Mouse (Mus musculus) embryonic facial prominence, embryonic 12.5 days (tissue): ENCODE results near the gene Epor. TPM values are rescaled to one million over a fixed set of nuclear protein-coding genes. Genes with fewer than 3 reads are reported as not detected.

ENCODE experiments used
- ATAC-seq: fragments of 200-750 bp; cut with Nextera tagmentation; 2 replicates; pipeline ENCODE4 v1.8.0; 2017; ENCODE audit not compliant: insufficient number of reproducible peaks, insufficient read depth, low FRiP score, low TSS enrichment
- H3K27ac ChIP-seq: fragments of 300-500 bp; sonication (generic); 2 replicates; pipeline ENCODE4 v1.5.1; 2016; ENCODE audit warnings: mild to moderate bottlenecking
- H3K27me3 ChIP-seq: fragments of 300-500 bp; sonication (generic); 2 replicates; pipeline ENCODE4 v1.6.1; 2016; ENCODE audit warnings: mild to moderate bottlenecking, moderate library complexity
- H3K36me3 ChIP-seq: fragments of 300-500 bp; sonication (generic); 2 replicates; pipeline ENCODE4 v1.6.1; 2016; ENCODE audit warnings: mild to moderate bottlenecking
- H3K4me1 ChIP-seq: fragments of 300-500 bp; sonication (generic); 2 replicates; pipeline ENCODE4 v1.6.1; 2016
- H3K4me2 ChIP-seq: fragments of 300-500 bp; sonication (generic); replicated peaks from 2 replicates; pipeline ENCODE4 v1.6.1; 2016; ENCODE audit warnings: mild to moderate bottlenecking, moderate library complexity
- H3K4me3 ChIP-seq: fragments of 300-500 bp; sonication (generic); 2 replicates; pipeline ENCODE4 v1.5.1; 2016; ENCODE audit warnings: mild to moderate bottlenecking
- H3K9ac ChIP-seq: fragments of 300-500 bp; sonication (generic); 2 replicates; pipeline ENCODE4 v1.6.1; 2016; ENCODE audit warnings: mild to moderate bottlenecking, moderate library complexity
- H3K9me3 ChIP-seq: fragments of 300-500 bp; sonication (generic); 2 replicates; pipeline ENCODE4 v1.6.1; 2016; ENCODE audit warnings: mild to moderate bottlenecking, moderate library complexity
- WGBS: fragments of 180-500 bp; shearing (Covaris S2); methylation state at CpG from one replicate; pipeline ENCODE4 v1.1.7; 2016; 5-methylcytosine and 5-hydroxymethylcytosine counted together
- polyA plus RNA-seq: library from polyadenylated mRNA; unstranded; fragments of >200 nt; fragmentation: Nextera tagmentation; extraction: Ambion mirVana; gene quantifications from 2 replicates; pipeline ENCODE4 v1.2.1, GENCODE M21; 2016

The Epor gene
- polyA plus RNA-seq, 1 experiment from 2014 or later, result 6.6 TPM

DNA sequence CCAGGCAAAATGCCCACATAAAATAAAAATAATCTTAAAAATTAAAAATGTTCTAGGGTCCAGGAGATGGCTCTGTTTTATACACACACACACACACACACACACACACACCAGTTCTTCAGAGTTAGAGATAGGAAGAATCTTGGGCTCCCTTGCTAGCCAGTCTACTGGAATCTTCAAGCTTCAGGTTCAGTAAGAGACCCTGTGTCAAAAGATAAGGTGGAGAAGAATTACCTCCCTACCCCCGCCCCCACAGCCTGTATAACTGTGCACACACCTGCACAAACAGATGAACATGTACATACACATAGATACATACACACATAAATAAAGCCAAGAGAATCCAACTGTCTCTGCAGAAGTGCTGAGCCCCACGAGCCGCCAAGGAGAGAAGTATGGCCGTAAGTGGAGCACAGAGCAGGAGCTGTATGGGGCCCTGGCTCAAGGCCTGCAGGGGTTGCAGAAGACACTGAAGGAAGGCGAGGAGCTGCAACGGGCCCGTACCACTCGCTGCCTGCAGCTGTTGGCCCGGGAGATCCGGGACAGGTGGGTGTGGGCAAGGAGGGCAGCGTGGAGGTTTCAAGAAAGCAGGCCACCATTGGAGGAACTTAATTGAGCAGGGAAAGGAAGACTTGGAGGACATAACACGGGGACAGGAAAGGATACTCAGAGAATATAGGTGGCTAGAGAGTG is 30.7 kb downstream of the Epor start:
- no peak overlapping the region for H3K9ac ChIP-seq
- H3K4me3 ChIP-seq, result no peak overlapping the region
- no peak overlapping the region for H3K27ac ChIP-seq
- no peak overlapping the region for H3K4me2 ChIP-seq
- no peaks in the 10 kb centered on the region for H3K36me3 ChIP-seq
- 65% methylated on average over 12 of the region's 12 CpGs for WGBS
- no peak for ATAC-seq
- peaks cover 6% of the 10 kb centered on the region; the same call in 1 of the 2 replicates for H3K4me1 ChIP-seq
- H3K27me3 ChIP-seq, result no peaks in the 10 kb centered on the region
- no peaks in the 10 kb centered on the region for H3K9me3 ChIP-seq

DNA sequence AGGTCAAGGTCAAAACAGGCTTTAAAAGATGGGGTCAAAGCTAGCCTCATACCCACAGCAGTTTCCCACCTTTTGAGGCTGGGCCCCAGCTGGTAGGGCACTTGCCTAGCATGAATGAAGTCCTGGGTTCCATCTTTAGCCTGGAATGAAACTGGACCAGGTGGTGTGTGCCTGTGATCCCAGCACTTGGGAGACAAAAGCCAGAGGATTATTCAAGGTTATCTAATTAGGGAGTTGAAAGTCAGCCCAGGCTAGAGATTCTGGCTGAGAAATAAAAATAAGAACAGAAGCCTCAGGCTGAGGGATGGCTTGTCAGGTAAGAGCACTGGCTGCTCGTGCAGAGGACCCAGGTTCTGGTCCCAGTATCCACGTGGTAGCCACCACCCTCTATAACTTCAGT is 31.3 kb downstream of the Epor start:
- Histone ChIP-seq H3K36me3 (no peaks in the 10 kb centered on the region), H3K4me3 (no peak overlapping the region), H3K4me2 (no peak overlapping the region), H3K27ac (no peak overlapping the region), H3K27me3 (no peaks in the 10 kb centered on the region), H3K4me1 (no peaks in the 10 kb centered on the region), H3K9ac (no peak overlapping the region), H3K9me3 (no peaks in the 10 kb centered on the region)
- ATAC-seq, result no peak
- 53% methylated on average over 2 of the region's 2 CpGs for WGBS

DNA sequence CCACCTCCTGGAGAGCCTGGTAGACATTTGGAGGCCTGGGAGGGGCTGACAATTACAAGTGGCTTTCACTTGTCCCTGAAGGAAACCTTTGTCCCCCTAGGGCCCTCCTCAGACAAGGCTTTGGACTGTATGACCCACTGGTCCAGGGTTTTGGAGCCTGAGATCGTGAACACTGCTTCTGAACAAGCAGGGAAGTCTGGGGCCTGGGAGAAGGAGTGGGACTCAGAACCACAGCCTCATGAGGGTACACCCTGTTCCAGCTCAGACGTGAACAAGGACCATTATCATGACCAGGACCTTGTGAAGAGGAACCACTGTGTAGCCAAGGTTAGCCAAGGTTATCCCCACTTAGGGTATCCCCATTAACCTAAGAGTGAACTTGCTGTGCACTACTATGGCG is 34.1 kb downstream of the Epor start:
- no peak overlapping the region for H3K27ac ChIP-seq
- H3K4me2 ChIP-seq, result no peak overlapping the region
- no peak overlapping the region for H3K4me3 ChIP-seq
- no peaks in the 10 kb centered on the region for H3K36me3 ChIP-seq
- no peak overlapping the region for H3K9ac ChIP-seq
- 78% methylated on average over 3 of the region's 3 CpGs for WGBS
- no peak for ATAC-seq
- H3K9me3 ChIP-seq, result no peaks in the 10 kb centered on the region
- H3K27me3 ChIP-seq, result no peaks in the 10 kb centered on the region
- peaks cover 9% of the 10 kb centered on the region for H3K4me1 ChIP-seq

DNA sequence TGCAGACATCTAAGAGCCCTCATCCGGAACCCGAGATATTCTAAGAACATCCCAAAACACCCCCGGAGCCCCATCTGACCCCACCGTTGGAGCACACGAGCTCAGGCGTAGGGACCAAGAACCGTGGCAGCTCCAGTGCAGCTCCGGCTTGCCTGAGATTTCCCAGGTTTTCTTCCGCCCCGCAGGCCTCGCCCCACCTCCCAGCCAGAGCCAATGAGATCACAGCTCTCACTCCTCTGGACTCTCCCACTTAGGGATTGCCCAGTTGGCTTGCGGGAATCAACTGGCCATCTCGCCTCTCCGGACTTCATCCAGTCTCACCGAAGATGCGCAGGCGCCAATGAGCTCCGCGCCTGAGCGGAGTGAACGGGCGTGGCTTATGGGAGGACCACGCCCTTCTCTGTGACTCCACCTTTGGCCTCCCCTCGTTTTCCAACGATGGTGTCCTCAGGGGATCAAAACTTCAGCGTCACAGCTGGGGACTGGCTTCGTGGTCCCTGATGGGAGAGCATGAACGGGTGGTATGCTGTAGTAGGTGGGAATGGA is 36.0 kb downstream of the Epor start, which contains the start of the genes Ccdc159 and Tmem205:
TSS of gene Ccdc159 (plus strand) at position 264 of the 546 bp plus-strand sequence.
TSS of gene Tmem205 (minus strand) at position 349 of the 546 bp plus-strand sequence.
- Histone ChIP-seq H3K27ac (no peak within 1 kb of the TSS), H3K4me2 (peak within 1 kb of the TSS; percentile 60), H3K4me3 (peak within 1 kb of the TSS; percentile 53), H3K36me3 (no peaks in the 10 kb centered on the region), H3K9ac (peak within 1 kb of the TSS; percentile 55), H3K4me1 (peaks cover 13% of the 10 kb centered on the region), H3K9me3 (no peaks in the 10 kb centered on the region), H3K27me3 (no peaks in the 10 kb centered on the region)
- WGBS, result under 1% methylated on average over 28 of the region's 28 CpGs
- peak; percentile 96 for ATAC-seq

DNA sequence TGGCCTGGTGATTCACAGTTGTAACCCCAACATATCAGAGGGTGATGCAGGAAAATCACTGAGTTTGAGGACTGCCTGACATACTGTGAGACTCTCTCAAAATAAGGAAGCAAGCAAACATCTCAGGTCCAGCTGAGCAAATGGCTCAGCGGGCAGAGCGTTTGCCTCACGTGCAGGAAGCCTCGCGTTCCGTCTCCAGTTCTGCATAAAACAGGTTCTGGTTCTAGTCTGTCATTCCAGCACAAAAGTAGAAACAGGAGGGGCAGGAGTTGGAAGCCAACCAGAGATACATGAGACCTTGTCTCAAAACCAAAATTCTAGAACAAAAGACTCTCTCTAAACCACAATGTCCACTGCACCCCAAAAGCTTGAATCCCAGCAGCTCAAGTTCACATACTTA is 36.5 kb downstream of the Epor start:
- WGBS, result 2% methylated on average over 6 of the region's 6 CpGs
- ATAC-seq, result no peak
- H3K36me3 ChIP-seq, result peaks cover 2% of the 10 kb centered on the region; the same call in 1 of the 2 replicates
- H3K9me3 ChIP-seq, result no peaks in the 10 kb centered on the region
- H3K27ac ChIP-seq, result no peak overlapping the region
- peaks cover 13% of the 10 kb centered on the region for H3K4me1 ChIP-seq
- peak overlapping the region; percentile 60 for H3K4me2 ChIP-seq
- H3K4me3 ChIP-seq, result peak overlapping the region; percentile 53
- peak overlapping the region; percentile 55 for H3K9ac ChIP-seq
- no peaks in the 10 kb centered on the region for H3K27me3 ChIP-seq

DNA sequence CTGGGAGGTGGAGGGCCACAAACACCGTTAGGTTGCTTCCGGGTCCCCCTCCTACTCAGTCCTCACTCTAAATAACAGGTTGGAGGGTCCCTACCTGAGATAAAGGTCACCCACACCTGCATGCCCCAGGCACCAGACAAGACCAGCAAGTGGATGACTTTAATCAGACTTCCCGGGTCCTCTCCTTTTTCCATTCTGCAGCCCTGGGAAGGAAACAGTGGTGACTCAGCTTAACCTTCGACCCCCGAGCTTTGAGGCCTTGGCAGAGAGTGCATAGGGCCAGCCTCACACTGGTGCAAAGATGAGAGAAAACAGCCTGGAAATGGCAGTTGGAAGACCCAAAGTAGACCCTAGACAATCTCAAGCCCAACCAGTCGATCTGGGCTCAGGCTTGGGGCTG is 37.2 kb downstream of the Epor start:
- Histone ChIP-seq H3K4me1 (peaks cover 13% of the 10 kb centered on the region), H3K4me3 (peak overlapping the region; percentile 53; the same call in 1 of the 2 replicates), H3K36me3 (peaks cover 5% of the 10 kb centered on the region; the same call in 1 of the 2 replicates), H3K9me3 (no peaks in the 10 kb centered on the region), H3K27me3 (no peaks in the 10 kb centered on the region), H3K9ac (peak overlapping the region; percentile 55; the same call in 1 of the 2 replicates), H3K27ac (no peak overlapping the region), H3K4me2 (peak overlapping the region; percentile 60)
- 75% methylated on average over 6 of the region's 6 CpGs for WGBS
- ATAC-seq, result no peak

DNA sequence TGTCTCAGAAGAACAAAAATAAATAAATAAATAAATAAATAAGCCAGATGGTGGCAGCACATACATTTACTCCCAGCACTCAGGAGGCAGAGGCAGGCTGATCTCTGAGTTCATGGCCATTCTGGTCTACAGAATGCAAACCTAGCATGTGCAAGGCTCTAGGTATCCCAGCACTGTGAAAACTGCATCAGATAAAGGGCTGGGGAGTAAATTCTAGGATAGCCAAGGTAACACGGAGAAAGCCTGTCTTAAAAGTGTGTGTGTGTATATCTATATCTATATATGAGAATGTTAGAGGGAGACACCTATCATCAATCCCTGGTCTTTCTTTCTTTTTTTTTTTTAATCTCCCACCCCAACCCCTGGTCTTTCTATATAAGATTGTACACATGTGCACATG is 37.8 kb downstream of the Epor start:
- no peak overlapping the region for H3K4me3 ChIP-seq
- H3K27ac ChIP-seq, result no peak overlapping the region
- H3K9ac ChIP-seq, result no peak overlapping the region
- H3K4me1 ChIP-seq, result peaks cover 13% of the 10 kb centered on the region
- H3K4me2 ChIP-seq, result no peak overlapping the region
- 95% methylated on average over 1 of the region's 1 CpGs for WGBS
- H3K27me3 ChIP-seq, result no peaks in the 10 kb centered on the region
- H3K36me3 ChIP-seq, result peaks cover 5% of the 10 kb centered on the region; the same call in 1 of the 2 replicates
- H3K9me3 ChIP-seq, result no peaks in the 10 kb centered on the region
- ATAC-seq, result no peak

DNA sequence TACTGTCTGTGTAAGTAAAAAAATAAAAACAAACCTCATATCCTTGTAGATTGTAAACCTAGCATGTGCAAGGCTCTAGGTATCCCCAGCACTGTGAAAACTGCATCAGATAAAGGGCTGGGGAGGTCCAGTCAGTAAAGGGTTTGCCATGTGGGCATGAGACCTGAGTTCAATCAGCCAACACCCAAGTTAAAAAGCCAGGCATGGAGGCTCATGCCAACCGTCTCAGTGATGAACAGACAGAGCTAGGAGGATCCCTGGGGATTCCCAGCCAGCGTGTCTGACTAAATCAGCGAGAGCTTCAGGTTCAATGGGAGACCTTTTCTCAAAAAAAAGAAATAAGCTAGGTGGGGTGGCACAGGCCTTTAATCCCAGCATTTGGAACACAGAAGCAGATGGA is 38.3 kb downstream of the Epor start:
- WGBS, result 89% methylated on average over 3 of the region's 3 CpGs
- ATAC-seq, result no peak
- Histone ChIP-seq H3K27me3 (no peaks in the 10 kb centered on the region), H3K4me1 (peaks cover 13% of the 10 kb centered on the region), H3K9ac (no peak overlapping the region), H3K4me2 (no peak overlapping the region), H3K4me3 (no peak overlapping the region), H3K36me3 (peaks cover 5% of the 10 kb centered on the region; the same call in 1 of the 2 replicates), H3K9me3 (no peaks in the 10 kb centered on the region), H3K27ac (no peak overlapping the region)

DNA sequence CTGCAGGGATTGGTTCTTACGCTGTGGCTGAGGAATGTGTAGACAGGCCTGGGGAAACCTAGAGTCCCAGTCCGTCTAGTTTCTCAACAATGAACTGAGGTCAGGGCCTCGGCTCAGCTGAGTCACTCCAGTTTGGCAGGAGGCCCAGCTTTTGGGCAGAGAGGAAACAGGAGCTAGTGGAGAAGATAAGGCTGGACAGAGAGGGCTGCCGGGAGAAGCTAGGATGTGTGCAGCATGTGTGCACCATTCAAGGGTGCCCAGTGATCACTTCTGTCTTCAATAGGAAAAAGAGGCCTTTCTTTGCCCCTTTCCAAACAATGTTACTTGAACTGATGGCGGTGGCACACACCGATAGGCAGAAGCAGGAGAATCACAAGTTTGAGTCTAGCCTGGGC is 39.2 kb downstream of the Epor start:
- 72% methylated on average over 6 of the region's 6 CpGs for WGBS
- peaks cover 5% of the 10 kb centered on the region; the same call in 1 of the 2 replicates for H3K36me3 ChIP-seq
- no peak overlapping the region for H3K9ac ChIP-seq
- ATAC-seq, result no peak
- H3K4me3 ChIP-seq, result no peak overlapping the region
- no peak overlapping the region for H3K4me2 ChIP-seq
- H3K9me3 ChIP-seq, result no peaks in the 10 kb centered on the region
- H3K4me1 ChIP-seq, result peaks cover 13% of the 10 kb centered on the region
- H3K27me3 ChIP-seq, result no peaks in the 10 kb centered on the region
- H3K27ac ChIP-seq, result peak overlapping the region; percentile 0; the same call in 1 of the 2 replicates

DNA sequence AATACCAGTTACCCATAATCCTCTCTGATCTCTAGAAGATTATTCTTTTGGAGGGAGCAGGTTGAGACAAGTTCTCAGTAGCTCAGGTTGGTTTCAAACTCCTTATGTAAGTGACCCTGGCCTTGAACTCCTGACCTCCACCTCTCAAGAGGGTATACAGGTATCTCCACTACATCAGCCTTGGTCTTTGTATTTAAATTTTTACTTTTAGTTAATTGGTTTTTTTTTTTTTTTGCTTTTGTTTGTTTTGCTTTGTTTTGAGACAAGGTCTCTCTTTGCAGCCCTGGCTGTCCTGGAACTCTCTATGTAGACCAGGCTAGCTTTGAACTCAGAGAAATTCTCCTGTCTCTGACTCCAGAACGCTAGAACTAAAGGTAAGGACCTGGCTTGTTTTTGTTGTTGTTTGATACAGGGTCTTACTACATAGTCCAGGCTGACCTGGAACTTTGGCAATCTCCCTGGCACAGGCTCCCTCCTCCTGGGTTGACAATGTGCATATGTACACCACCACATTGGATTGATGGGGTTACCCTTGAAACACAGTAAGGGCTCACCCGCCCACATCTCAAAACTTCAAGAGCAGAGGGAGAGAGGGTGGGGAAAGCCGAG is 39.7 kb downstream of the Epor start:
- Histone ChIP-seq H3K27me3 (no peaks in the 10 kb centered on the region), H3K4me2 (no peak overlapping the region), H3K9me3 (no peaks in the 10 kb centered on the region), H3K4me1 (peaks cover 13% of the 10 kb centered on the region), H3K9ac (no peak overlapping the region), H3K27ac (peak overlapping the region; percentile 0; the same call in 1 of the 2 replicates), H3K4me3 (no peak overlapping the region), H3K36me3 (peaks cover 5% of the 10 kb centered on the region; the same call in 1 of the 2 replicates)
- WGBS, result 78% methylated on average over 3 of the region's 3 CpGs
- no peak for ATAC-seq

DNA sequence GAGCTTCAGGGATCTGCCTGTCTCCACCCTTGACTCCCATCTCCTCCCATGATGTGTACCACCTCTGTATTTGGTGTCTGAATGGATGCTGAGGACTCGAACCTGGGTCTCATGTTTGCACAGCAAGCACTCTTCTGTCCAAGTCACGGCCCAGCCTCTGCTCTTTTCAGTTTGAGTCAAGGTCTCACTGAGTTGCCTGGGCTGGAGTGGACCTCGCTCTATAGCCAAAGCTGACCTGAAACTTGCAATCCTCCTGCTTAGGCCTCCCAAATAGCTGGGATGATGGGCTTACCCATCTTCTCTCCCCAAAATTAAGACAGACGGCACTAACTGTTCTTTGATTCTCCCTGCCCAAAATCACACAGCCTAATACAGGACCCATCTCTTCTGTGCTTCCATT is 40.3 kb downstream of the Epor start:
- Histone ChIP-seq H3K27me3 (peaks cover 3% of the 10 kb centered on the region; the same call in 1 of the 2 replicates), H3K27ac (no peak overlapping the region), H3K9me3 (no peaks in the 10 kb centered on the region), H3K9ac (no peak overlapping the region), H3K36me3 (peaks cover 5% of the 10 kb centered on the region; the same call in 1 of the 2 replicates), H3K4me3 (no peak overlapping the region), H3K4me2 (no peak overlapping the region), H3K4me1 (peaks cover 13% of the 10 kb centered on the region)
- 85% methylated on average over 4 of the region's 4 CpGs for WGBS
- ATAC-seq, result no peak
